Mouse (Mus musculus) adipocyte (in vitro differentiated cells): Measurements from ENCODE around the gene Pecam1.
"Not testable (repeated sequence)": the region's sequence is repeated elsewhere in the genome, so short reads cannot be mapped to it uniquely, and the experiment has no call there.

Source experiments
- DNase-seq: peaks from one replicate; pipeline ENCODE4 v3.0.0-alpha.2; 2016; ENCODE audit warnings: low spot score

Gene Pecam1

GRCm38 (mm10) chr11:106625577-106625976 lies 124.9 kb downstream of the Pecam1 start:
- DNase-seq: no peak

GRCm38 (mm10) chr11:106623629-106624028 lies 126.8 kb downstream of the Pecam1 start:
- DNase-seq: peak; percentile 89

GRCm38 (mm10) chr11:106622056-106622455 lies 128.4 kb downstream of the Pecam1 start:
- no peak for DNase-seq

- not testable (repeated sequence) for DNase-seq
Observed at GRCm38 (mm10) chr11:106618768-106619167, 131.7 kb downstream of the Pecam1 start.

GRCm38 (mm10) chr11:106617821-106618580 lies 132.4 kb downstream of the Pecam1 start:
- DNase-seq: no peak

GRCm38 (mm10) chr11:106615561-106615960 lies 134.9 kb downstream of the Pecam1 start:
- no peak for DNase-seq

GRCm38 (mm10) chr11:106614339-106614645 lies 136.1 kb downstream of the Pecam1 start:
- DNase-seq: no peak

- DNase-seq: no peak
Observed at GRCm38 (mm10) chr11:106613638-106614338, 136.6 kb downstream of the Pecam1 start.

GRCm38 (mm10) chr11:106612961-106613637 lies 137.3 kb downstream of the Pecam1 start, which contains the start of gene Tex2:
Gene Tex2, minus strand, starts transcription at chr11:106613423.
- peak; percentile 97 for DNase-seq

GRCm38 (mm10) chr11:106612209-106612960 lies 138.0 kb downstream of the Pecam1 start:
- peak; percentile 52 for DNase-seq

- no peak for DNase-seq
Observed at GRCm38 (mm10) chr11:106609731-106610130, 140.7 kb downstream of the Pecam1 start.

GRCm38 (mm10) chr11:106607316-106607715 lies 143.1 kb downstream of the Pecam1 start:
- no peak for DNase-seq

GRCm38 (mm10) chr11:106606042-106606441 lies 144.4 kb downstream of the Pecam1 start:
- no peak for DNase-seq
